Mouse (Mus musculus): Measurements from ENCODE around the gene Sgcd.

GRCm38 (mm10) chr11:47063690-47064089 is 925.1 kb downstream of the Sgcd start:
- no peak for TF ChIP-seq CTCF (IDR thresholded peaks at IDR 0.05; ENCODE audit: control insufficient read depth, insufficient read depth, low read length)
- no peak for TF ChIP-seq POLR2A (IDR thresholded peaks at IDR 0.05; ENCODE audit: borderline replicate concordance, control insufficient read depth, low read depth, low read length)
